Mouse (Mus musculus): ENCODE results near the gene Mcm10.

DNA sequence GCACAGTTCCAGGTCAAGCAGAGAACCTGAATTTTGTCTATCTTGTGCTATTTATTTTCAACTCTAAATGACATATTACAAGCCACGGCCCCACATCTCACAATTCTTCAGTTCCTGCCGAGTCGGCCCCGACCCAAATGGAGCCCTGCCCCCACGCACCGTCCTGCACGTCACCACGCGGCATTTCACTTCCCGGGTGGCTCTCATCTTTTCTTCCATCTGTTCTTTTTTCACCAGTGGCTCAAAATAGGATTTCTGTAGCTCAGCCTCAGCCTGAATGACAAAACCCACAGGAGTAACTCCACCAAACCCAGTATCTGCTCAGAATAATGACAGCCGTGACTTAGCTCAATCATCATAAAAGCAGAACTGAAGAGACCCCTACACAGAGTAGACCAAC is 19.0 kb downstream of the Mcm10 start:
- no peak for TF ChIP-seq CTCF (IDR thresholded peaks at IDR 0.05; ENCODE audit: control insufficient read depth, insufficient read depth, insufficient replicate concordance, low read depth, low read length)
- TF ChIP-seq POLR2A (IDR thresholded peaks at IDR 0.05; ENCODE audit: control insufficient read depth, low read depth, low read length) = no peak

Data from testis, adult 2 months (tissue).